Mouse (Mus musculus) layer of hippocampus, adult 11-12 months (tissue): ENCODE measurements around the gene Gdf11.

Experiments
- DNase-seq: peaks from one replicate; pipeline ENCODE4 v3.0.0; 2022; ENCODE audit warnings: low spot score

The Gdf11 gene

GRCm38 (mm10) chr10:128895437-128895836 lies 3.9 kb upstream of the Gdf11 start:
- peak; percentile 91 for DNase-seq

- no peak for DNase-seq
Measured at GRCm38 (mm10) chr10:128892246-128892645, 728 bp upstream of the Gdf11 start.

- DNase-seq, result no peak
Measured at GRCm38 (mm10) chr10:128890383-128891295, 879 bp downstream of the Gdf11 start.

GRCm38 (mm10) chr10:128889846-128890245 lies 1.7 kb downstream of the Gdf11 start:
- DNase-seq, result no peak

GRCm38 (mm10) chr10:128888941-128889827 lies 2.3 kb downstream of the Gdf11 start:
- DNase-seq, result no peak

- DNase-seq, result no peak
Measured at GRCm38 (mm10) chr10:128882067-128882466, 9.5 kb downstream of the Gdf11 start.

GRCm38 (mm10) chr10:128878811-128879210 lies 12.7 kb downstream of the Gdf11 start:
- no peak for DNase-seq

- no peak for DNase-seq
Measured at GRCm38 (mm10) chr10:128878291-128878690, 13.2 kb downstream of the Gdf11 start.

GRCm38 (mm10) chr10:128870341-128870740 lies 21.2 kb downstream of the Gdf11 start:
- DNase-seq, result no peak

GRCm38 (mm10) chr10:128866518-128866917 lies 25.0 kb downstream of the Gdf11 start:
- DNase-seq, result no peak

GRCm38 (mm10) chr10:128866042-128866441 lies 25.5 kb downstream of the Gdf11 start:
- DNase-seq, result no peak

GRCm38 (mm10) chr10:128861176-128861575 lies 30.3 kb downstream of the Gdf11 start:
- no peak for DNase-seq

- no peak for DNase-seq
Measured at GRCm38 (mm10) chr10:128850339-128850738, 41.2 kb downstream of the Gdf11 start.

- DNase-seq, result no peak
Measured at GRCm38 (mm10) chr10:128848426-128848825, 43.1 kb downstream of the Gdf11 start.

GRCm38 (mm10) chr10:128846664-128847063 lies 44.9 kb downstream of the Gdf11 start:
- DNase-seq, result no peak

GRCm38 (mm10) chr10:128845516-128845915 lies 46.0 kb downstream of the Gdf11 start:
- DNase-seq, result no peak

- no peak for DNase-seq
Measured at GRCm38 (mm10) chr10:128843260-128843659, 48.3 kb downstream of the Gdf11 start.

GRCm38 (mm10) chr10:128840612-128841011 lies 50.9 kb downstream of the Gdf11 start:
- DNase-seq, result no peak

- DNase-seq, result no peak
Measured at GRCm38 (mm10) chr10:128839434-128839833, 52.1 kb downstream of the Gdf11 start.

GRCm38 (mm10) chr10:128837400-128837799 lies 54.1 kb downstream of the Gdf11 start:
- DNase-seq, result no peak
